Mouse (Mus musculus) embryonic facial prominence, embryonic 14.5 days (tissue): ENCODE measurements around the gene Olfr1202. TPM values are rescaled to one million over a fixed set of nuclear protein-coding genes. Genes with fewer than 3 reads are reported as not detected.

Source experiments
- ATAC-seq: fragments of 200-750 bp; cut with Nextera tagmentation; 2 replicates; pipeline ENCODE4 v1.8.0; 2017; ENCODE audit warnings: low read depth, moderate number of reproducible peaks, moderate TSS enrichment
- DNase-seq: peaks from one replicate; pipeline ENCODE4 v3.0.0-alpha.2; 2015; ENCODE audit warnings: low spot score
- H3K27ac ChIP-seq: fragments of 300-500 bp; sonication (generic); replicated peaks from 2 replicates; pipeline ENCODE4 v1.5.1; 2014; ENCODE audit warnings: low read depth, mild to moderate bottlenecking, low read length, moderate library complexity
- H3K27me3 ChIP-seq: fragments of 300-500 bp; sonication (generic); replicated peaks from 2 replicates; pipeline ENCODE4 v1.6.1; 2014; ENCODE audit warnings: low read length; ENCODE audit not compliant: control insufficient read depth, insufficient read depth
- H3K36me3 ChIP-seq: fragments of 300-500 bp; sonication (generic); 2 replicates; pipeline ENCODE4 v1.6.1; 2014; ENCODE audit warnings: low read length, mixed read lengths; ENCODE audit not compliant: control insufficient read depth, insufficient read depth
- H3K4me1 ChIP-seq: fragments of 300-500 bp; sonication (generic); 2 replicates; pipeline ENCODE4 v1.6.1; 2014; ENCODE audit warnings: antibody characterized with exemption, low read length; ENCODE audit not compliant: control insufficient read depth, insufficient read depth
- H3K4me2 ChIP-seq: fragments of 300-500 bp; sonication (generic); 2 replicates; pipeline ENCODE4 v1.6.1; 2014; ENCODE audit warnings: low read depth, mild to moderate bottlenecking, low read length, moderate library complexity, mixed read lengths
- H3K4me3 ChIP-seq: fragments of 300-500 bp; sonication (generic); 2 replicates; pipeline ENCODE4 v1.5.1; 2014; ENCODE audit warnings: low read depth, mild to moderate bottlenecking, low read length
- H3K9ac ChIP-seq: fragments of 300-500 bp; sonication (generic); 2 replicates; pipeline ENCODE4 v1.6.1; 2014; ENCODE audit warnings: low read depth, mild to moderate bottlenecking, low read length, moderate library complexity, mixed read lengths
- H3K9me3 ChIP-seq: fragments of 300-500 bp; sonication (generic); 2 replicates; pipeline ENCODE4 v1.6.1; 2016; ENCODE audit warnings: low read length; ENCODE audit not compliant: control insufficient read depth
- whole genome bisulfite sequencing: fragments of 180-500 bp; shearing (Covaris S2); extraction: QIAGEN DNeasy Blood & Tissue Kit; methylation state at CpG from one replicate; pipeline ENCODE4 v1.1.7; 2014; 5-methylcytosine and 5-hydroxymethylcytosine counted together
- polyA plus RNA-seq: library from polyadenylated mRNA; unstranded; fragments of >200 nt; fragmentation: Nextera tagmentation; extraction: Ambion mirVana; gene quantifications from 2 replicates; pipeline ENCODE4 v1.2.1, GENCODE M21; 2014

Olfr1202 gene
- not detected in 2 replicates for polyA plus RNA-seq

DNA sequence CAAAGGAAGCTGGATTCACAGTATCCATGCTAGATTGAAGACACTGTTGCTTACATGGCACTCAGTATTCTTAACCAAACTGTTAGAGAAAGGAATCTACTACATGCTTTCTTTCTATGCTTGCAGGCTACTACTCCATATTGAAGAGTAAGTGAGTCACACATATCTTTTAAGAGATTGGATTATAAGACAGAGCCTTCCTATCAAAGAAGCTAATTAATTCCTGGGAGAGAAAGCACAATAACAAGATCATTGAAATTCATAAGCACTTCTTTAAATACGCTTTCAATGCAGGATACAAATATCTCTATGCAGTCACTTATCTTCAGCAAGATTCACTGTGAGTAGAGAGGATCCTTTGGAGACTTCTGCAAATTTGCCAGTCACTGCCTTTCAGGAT lies at the start of gene Olfr1202:
Olfr1202 (plus strand) TSS at position 301 of the 400 bp plus-strand sequence.
- DNase-seq (no peak), ATAC-seq (no peak)
- WGBS, result 79% methylated on average over 1 of the region's 1 CpGs
- Histone ChIP-seq H3K9ac (no peak within 1 kb of the TSS), H3K27me3 (no peaks in the 10 kb centered on the region), H3K4me1 (no peaks in the 10 kb centered on the region), H3K27ac (no peak within 1 kb of the TSS), H3K9me3 (no peaks in the 10 kb centered on the region), H3K4me3 (no peak within 1 kb of the TSS), H3K4me2 (no peak within 1 kb of the TSS), H3K36me3 (no peaks in the 10 kb centered on the region)

DNA sequence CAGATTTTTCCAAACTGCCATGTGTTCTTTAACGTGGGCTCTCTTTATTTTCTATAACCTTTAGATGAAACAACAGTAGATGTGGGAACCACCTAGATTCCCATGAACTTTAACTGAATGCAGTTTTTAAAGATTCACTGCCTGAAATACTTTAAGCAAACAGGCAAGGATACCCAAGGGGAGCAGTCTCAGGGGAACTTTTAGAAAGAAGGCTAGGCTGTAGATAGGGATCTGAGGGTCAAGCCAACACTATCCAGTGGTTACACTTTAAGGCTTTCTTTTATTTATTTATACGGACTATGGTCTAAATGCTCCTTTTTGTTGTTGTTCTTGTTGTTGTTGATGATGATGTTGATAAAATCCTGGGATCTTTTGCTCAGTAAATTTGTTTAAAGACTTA lies 43.9 kb upstream of the Olfr1202 start, which contains the start of gene Olfr1200:
Olfr1200 (minus strand) TSS at position 101 of the 400 bp plus-strand sequence.
- ATAC-seq (no peak), DNase-seq (no peak)
- Histone ChIP-seq H3K36me3 (no peaks in the 10 kb centered on the region), H3K4me1 (no peaks in the 10 kb centered on the region), H3K27ac (no peak within 1 kb of the TSS), H3K27me3 (no peaks in the 10 kb centered on the region), H3K4me3 (no peak within 1 kb of the TSS), H3K9ac (no peak within 1 kb of the TSS), H3K9me3 (no peaks in the 10 kb centered on the region), H3K4me2 (no peak within 1 kb of the TSS)
- 73% methylated on average over 2 of the region's 2 CpGs for WGBS

DNA sequence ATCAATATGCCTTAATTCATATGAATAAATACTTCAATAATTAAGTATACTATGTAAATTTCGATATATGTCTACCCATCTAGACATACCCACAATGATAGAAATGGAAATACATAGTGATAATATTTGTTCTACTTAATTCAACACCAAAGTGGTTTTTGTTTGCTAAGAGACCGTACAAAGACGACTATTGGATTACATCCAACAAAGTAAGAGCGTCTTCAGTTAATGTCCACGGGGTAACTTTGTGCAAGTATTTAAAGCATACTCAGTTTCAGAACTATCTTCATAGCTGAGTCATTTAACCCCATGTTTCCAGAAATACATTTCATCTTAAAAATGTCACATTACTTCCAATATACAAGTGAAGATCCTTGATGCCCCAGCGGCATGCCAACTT lies 21.6 kb upstream of the Olfr1202 start, which contains the start of gene Olfr1201:
Olfr1201 (plus strand) TSS at position 301 of the 400 bp plus-strand sequence.
- H3K9me3 ChIP-seq, result no peaks in the 10 kb centered on the region
- ATAC-seq (no peak), DNase-seq (no peak)
- no peak within 1 kb of the TSS for H3K9ac ChIP-seq
- H3K36me3 ChIP-seq, result no peaks in the 10 kb centered on the region
- H3K27me3 ChIP-seq, result no peaks in the 10 kb centered on the region
- 78% methylated on average over 6 of the region's 6 CpGs for WGBS
- H3K4me2 ChIP-seq, result no peak within 1 kb of the TSS
- no peaks in the 10 kb centered on the region for H3K4me1 ChIP-seq
- no peak within 1 kb of the TSS for H3K27ac ChIP-seq
- no peak within 1 kb of the TSS for H3K4me3 ChIP-seq

- Histone ChIP-seq H3K4me1 (no peaks in the 10 kb centered on the region), H3K9ac (no peak within 1 kb of the TSS), H3K9me3 (no peaks in the 10 kb centered on the region), H3K27me3 (no peaks in the 10 kb centered on the region), H3K27ac (no peak within 1 kb of the TSS), H3K36me3 (no peaks in the 10 kb centered on the region), H3K4me3 (no peak within 1 kb of the TSS), H3K4me2 (no peak within 1 kb of the TSS)
- ATAC-seq (no peak), DNase-seq (no peak)
- WGBS, result 82% methylated on average over 2 of the region's 2 CpGs
These were observed 15.1 kb downstream of the Olfr1202 start, which contains the start of gene Olfr1205 for GRCm38 (mm10) chr2:88829437-88829836. TSS of gene Olfr1205 (plus strand) at chr2:88829737.

DNA sequence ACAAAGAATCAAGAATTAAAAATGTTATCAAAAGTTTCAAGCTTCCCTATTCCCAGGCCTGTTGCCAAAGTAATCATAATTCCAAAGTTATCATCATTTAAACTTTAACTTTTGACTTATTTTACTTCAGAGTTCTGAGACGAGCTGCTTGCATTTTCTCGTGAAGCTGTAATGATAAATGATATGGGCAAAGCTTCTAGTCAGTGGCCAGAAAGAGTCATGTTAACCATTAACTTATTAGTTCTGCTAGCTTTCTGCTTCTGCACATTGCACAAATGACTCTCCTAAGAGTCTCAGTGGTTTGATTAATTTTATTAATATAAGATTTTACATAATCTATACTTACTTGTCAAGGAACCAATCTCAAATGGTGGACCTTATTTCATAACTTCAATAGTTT lies 24.2 kb downstream of the Olfr1202 start:
- Histone ChIP-seq H3K4me3 (no peak overlapping the region), H3K27me3 (no peaks in the 10 kb centered on the region), H3K27ac (no peak overlapping the region), H3K4me1 (no peaks in the 10 kb centered on the region), H3K36me3 (no peaks in the 10 kb centered on the region), H3K9ac (no peak overlapping the region), H3K4me2 (no peak overlapping the region), H3K9me3 (no peaks in the 10 kb centered on the region)
- 65% methylated on average over 2 of the region's 2 CpGs for WGBS
- DNase-seq (no peak), ATAC-seq (no peak)

DNA sequence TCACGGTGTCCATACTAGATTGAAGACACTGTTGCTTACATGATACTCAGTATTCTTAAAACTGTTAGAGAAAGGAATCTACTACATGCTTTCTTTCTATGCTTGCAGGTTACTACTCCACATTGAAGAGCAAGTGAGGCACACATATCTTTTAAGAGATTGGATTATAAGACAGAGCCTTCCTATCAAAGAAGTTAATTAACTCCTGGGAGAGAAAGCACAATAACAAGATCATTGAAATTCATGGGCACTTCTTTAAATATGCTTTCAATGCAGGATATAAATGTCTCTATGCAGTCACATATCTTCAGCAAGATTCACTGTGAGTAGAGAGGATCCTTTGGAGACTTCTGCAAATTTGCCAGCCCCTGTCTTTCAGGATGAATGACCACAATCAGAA lies 34.7 kb downstream of the Olfr1202 start, which contains the start of gene Olfr1204:
Olfr1204 (plus strand) TSS at position 301 of the 400 bp plus-strand sequence.
- Histone ChIP-seq H3K27me3 (no peaks in the 10 kb centered on the region), H3K4me3 (no peak within 1 kb of the TSS), H3K36me3 (no peaks in the 10 kb centered on the region), H3K4me1 (no peaks in the 10 kb centered on the region), H3K9me3 (0 out of 2 replicates have a peak, but pooled peaks cover 4% of the 10 kb centered on the region), H3K4me2 (no peak within 1 kb of the TSS), H3K27ac (no peak within 1 kb of the TSS), H3K9ac (no peak within 1 kb of the TSS)
- no peak for DNase-seq
- no peak for ATAC-seq
- WGBS, result 85% methylated on average over 1 of the region's 1 CpGs

DNA sequence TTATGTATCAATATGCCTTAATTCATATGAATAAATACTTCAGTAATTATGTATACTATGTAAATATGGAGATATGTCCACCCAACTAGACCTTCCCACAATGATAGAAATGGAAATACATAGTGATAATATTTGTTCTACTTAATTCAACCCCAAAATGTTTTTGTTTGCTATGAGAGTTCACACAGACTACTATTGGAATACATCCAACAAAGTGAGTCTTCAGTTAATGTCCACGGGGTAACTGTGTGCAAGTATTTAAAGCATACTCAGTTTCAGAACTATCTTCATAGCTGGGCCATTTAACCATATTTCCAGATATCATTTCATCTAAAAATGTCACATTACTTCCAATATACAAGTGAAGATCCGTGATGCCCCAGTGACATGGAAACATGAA lies 48.6 kb downstream of the Olfr1202 start, which contains the start of gene Olfr1206:
Olfr1206 (plus strand) TSS at position 301 of the 400 bp plus-strand sequence.
- no peak within 1 kb of the TSS for H3K4me2 ChIP-seq
- no peak within 1 kb of the TSS for H3K9ac ChIP-seq
- no peaks in the 10 kb centered on the region for H3K27me3 ChIP-seq
- DNase-seq (no peak), ATAC-seq (no peak)
- H3K4me1 ChIP-seq, result no peaks in the 10 kb centered on the region
- no peak within 1 kb of the TSS for H3K27ac ChIP-seq
- H3K9me3 ChIP-seq, result no peaks in the 10 kb centered on the region
- 80% methylated on average over 2 of the region's 2 CpGs for WGBS
- no peak within 1 kb of the TSS for H3K4me3 ChIP-seq
- H3K36me3 ChIP-seq, result no peaks in the 10 kb centered on the region

Other genes with a start within 250 kb of the Olfr1202 start
- not detected in 2 replicates for gene Olfr1189, start 228.0 kb upstream of the Olfr1202 start, polyA plus RNA-seq
- gene Olfr1191-ps1, start 174.0 kb upstream of the Olfr1202 start, polyA plus RNA-seq, result not detected in 2 replicates
- gene Olfr1192-ps1, start 166.0 kb upstream of the Olfr1202 start, polyA plus RNA-seq, result 0.06 TPM in 1 of 2 replicates, not detected in the other
- gene Olfr1193, start 138.9 kb upstream of the Olfr1202 start, polyA plus RNA-seq, result not detected in 2 replicates
- gene Olfr1195, start 125.3 kb upstream of the Olfr1202 start, polyA plus RNA-seq, result not detected in 2 replicates
- 0.29 TPM in 1 of 2 replicates, not detected in the other for gene Olfr1196, start 109.9 kb upstream of the Olfr1202 start, polyA plus RNA-seq
- not detected in 2 replicates for gene Olfr1197, start 82.1 kb upstream of the Olfr1202 start, polyA plus RNA-seq
- gene Olfr1198, start 63.1 kb upstream of the Olfr1202 start, polyA plus RNA-seq, result not detected in 2 replicates
- gene Olfr1199, start 54.0 kb upstream of the Olfr1202 start, polyA plus RNA-seq, result not detected in 2 replicates
- gene Olfr1200, start 44.0 kb upstream of the Olfr1202 start, polyA plus RNA-seq, result not detected in 2 replicates
- not detected in 2 replicates for gene Olfr1201, start 21.5 kb upstream of the Olfr1202 start, polyA plus RNA-seq
- not detected in 2 replicates for gene Olfr1205, start 15.2 kb downstream of the Olfr1202 start, polyA plus RNA-seq
- gene Olfr1204, start 34.8 kb downstream of the Olfr1202 start, polyA plus RNA-seq, result 0.03 TPM in 1 of 2 replicates, not detected in the other
- gene Olfr1206, start 48.7 kb downstream of the Olfr1202 start, polyA plus RNA-seq, result 0.06 TPM in 1 of 2 replicates, not detected in the other
- not detected in 2 replicates for gene Olfr1208, start 87.8 kb downstream of the Olfr1202 start, polyA plus RNA-seq
- not detected in 2 replicates for gene Olfr1209, start 100.7 kb downstream of the Olfr1202 start, polyA plus RNA-seq
- gene Olfr1211, start 123.6 kb downstream of the Olfr1202 start, polyA plus RNA-seq, result 0.11 TPM in 1 of 2 replicates, not detected in the other
- not detected in 2 replicates for gene Olfr1212, start 139.5 kb downstream of the Olfr1202 start, polyA plus RNA-seq
- not detected in 2 replicates for gene Gm13762, start 165.8 kb downstream of the Olfr1202 start, polyA plus RNA-seq
- gene Olfr1214, start 178.2 kb downstream of the Olfr1202 start, polyA plus RNA-seq, result not detected in 2 replicates
- gene Olfr1215, start 192.5 kb downstream of the Olfr1202 start, polyA plus RNA-seq, result not detected in 2 replicates
- not detected in 2 replicates for gene Olfr1216, start 203.8 kb downstream of the Olfr1202 start, polyA plus RNA-seq
- not detected in 2 replicates for gene Olfr1217, start 217.6 kb downstream of the Olfr1202 start, polyA plus RNA-seq
- gene Olfr1218, start 246.7 kb downstream of the Olfr1202 start, polyA plus RNA-seq, result not detected in 2 replicates